Comparison of ENCODE assay signal across 8 mouse cellular contexts in the genomic region with DNA sequence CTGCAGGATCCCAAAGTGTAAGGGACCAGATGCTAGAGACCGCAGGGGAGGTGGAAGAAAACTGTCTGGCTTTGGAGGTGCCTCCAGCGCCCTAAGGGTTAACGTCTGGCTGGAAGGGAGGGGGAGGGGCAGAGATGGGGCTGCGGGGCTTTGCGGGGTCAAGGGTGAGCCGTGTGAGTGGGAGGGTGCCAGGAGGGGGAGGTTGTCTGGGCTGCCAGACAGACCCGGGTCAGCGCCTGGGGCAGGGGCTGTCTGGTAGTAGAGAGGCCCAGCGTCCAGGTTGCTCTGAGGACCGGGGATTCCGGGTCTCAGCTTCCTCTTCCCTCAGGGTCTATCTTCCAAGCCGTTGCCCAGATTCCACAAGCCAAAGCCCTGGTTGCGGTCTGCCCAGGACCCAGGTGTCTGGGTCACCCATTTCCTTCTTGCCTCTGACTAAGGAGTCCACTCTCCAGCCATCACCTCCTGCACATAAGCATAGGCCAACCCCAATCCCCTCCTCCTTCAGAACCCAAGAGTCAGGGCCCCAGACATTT. TPM values are rescaled to one million over a fixed set of nuclear protein-coding genes. Genes with fewer than 3 reads are reported as not detected.
A peak's percentile ranks its signal among the peaks of the same experiment; 100 is the strongest.
DNase-seq lines count a peak whose midpoint lies in the region; ATAC-seq lines count a peak whose summit lies in the region.

No protein-coding gene starts in this region.

- H3K9me3 ChIP-seq in forebrain, embryonic 16.5 days (ENCODE audit: control insufficient read depth, low read length), result no peaks in the 10 kb centered on the region
- no peaks in the 10 kb centered on the region for H3K9me3 ChIP-seq in hindbrain, embryonic 11.5 days (ENCODE audit: control insufficient read depth, low read length)

- peak; percentile 90 for DNase-seq in Muller cell, postnatal 12 days (ENCODE audit: inconsistent ontology term)
- peak; percentile 88 for DNase-seq in cerebellum, adult 11-12 months
- DNase-seq in hindbrain, embryonic 11.5 days (ENCODE audit: low spot score), result peak; percentile 90
- DNase-seq in left cerebral cortex, adult 8-10 months (ENCODE audit: low spot score in 2 of 2), result peak; percentile 34 to 50
- DNase-seq in right cerebral cortex, postnatal 14 days, result peak; percentile 65
- no peak for DNase-seq in spleen, adult 18-20 months

- peaks cover 34% of the 10 kb centered on the region for H3K4me1 ChIP-seq in forebrain, embryonic 16.5 days (replicated peaks; ENCODE audit: control insufficient read depth, insufficient read depth, low read length)
- H3K4me1 ChIP-seq in hindbrain, embryonic 11.5 days (replicated peaks; ENCODE audit: control insufficient read depth, insufficient read depth, low read length), result peaks cover 15% of the 10 kb centered on the region

- 0% methylated on average over 13 of the region's 13 CpGs for WGBS in forebrain, embryonic 16.5 days
- WGBS in hindbrain, embryonic 11.5 days, result 0% methylated on average over 12 of the region's 13 CpGs

- peaks cover 8% of the 10 kb centered on the region for H3K36me3 ChIP-seq in forebrain, embryonic 16.5 days (ENCODE audit: control insufficient read depth, insufficient read depth)
- H3K36me3 ChIP-seq in hindbrain, embryonic 11.5 days (ENCODE audit: control insufficient read depth, insufficient read depth, low read length), result peaks cover 8% of the 10 kb centered on the region; the same call in 1 of the 2 replicates

- peak overlapping the region; percentile 100 for H3K27ac ChIP-seq in forebrain, embryonic 16.5 days (ENCODE audit: low read length)
- peak overlapping the region; percentile 98 for H3K27ac ChIP-seq in hindbrain, embryonic 11.5 days (ENCODE audit: low read depth, low read length)

- H3K9ac ChIP-seq in forebrain, embryonic 16.5 days (replicated peaks; ENCODE audit: low read depth, low read length), result peak overlapping the region; percentile 100
- peak overlapping the region; percentile 92 for H3K9ac ChIP-seq in hindbrain, embryonic 11.5 days (ENCODE audit: low read depth, low read length)

- peak overlapping the region; percentile 97 for H3K4me3 ChIP-seq in forebrain, embryonic 16.5 days (replicated peaks; ENCODE audit: low read length)
- peak overlapping the region; percentile 56 for H3K4me3 ChIP-seq in hindbrain, embryonic 11.5 days (ENCODE audit: low read depth, low read length)

- no peaks in the 10 kb centered on the region for H3K27me3 ChIP-seq in forebrain, embryonic 16.5 days (replicated peaks; ENCODE audit: control insufficient read depth, insufficient read depth, low read length)
- no peaks in the 10 kb centered on the region for H3K27me3 ChIP-seq in hindbrain, embryonic 11.5 days (ENCODE audit: control insufficient read depth, insufficient read depth, low read length)

- peak; percentile 4 for ATAC-seq in forebrain, embryonic 16.5 days
- ATAC-seq in hindbrain, embryonic 11.5 days (ENCODE audit: low FRiP score), result peak; percentile 70
- peak; percentile 16; the same call in 1 of the 2 replicates for ATAC-seq in megakaryocyte, adult 5-6 weeks (ENCODE audit: poor library complexity, severe bottlenecking)

- H3K4me2 ChIP-seq in forebrain, embryonic 16.5 days (ENCODE audit: low read length), result peak overlapping the region; percentile 92
- peak overlapping the region; percentile 80 for H3K4me2 ChIP-seq in hindbrain, embryonic 11.5 days (replicated peaks; ENCODE audit: low read depth, low read length)

RNA-seq across cellular contexts. Expression of a gene that starts 0.8 kb away (rescaled TPM):
- 19.0 and 30.7 TPM in 2 replicates for polyA plus RNA-seq in forebrain, embryonic 16.5 days (2015; fragmentation: Nextera tagmentation; extraction: Ambion mirVana)
- polyA plus RNA-seq in hindbrain, embryonic 11.5 days (2014; fragmentation: Nextera tagmentation; extraction: Ambion mirVana), result 21.8 and 35.4 TPM in 2 replicates
- 10 to 100 TPM; 70.6 to 89.4 (median 76.6) TPM for total RNA-seq in left cerebral cortex, adult 8-10 months (2022)
- 7.5 and 10.1 TPM in 2 replicates for total RNA-seq in megakaryocyte, adult 5-6 weeks (2015)
- total RNA-seq in megakaryocyte, adult 5-6 weeks (2017), result 1.9 TPM in 1 of 2 replicates, not detected in the other

RNA-seq across cellular contexts. Expression of a gene that starts 27.3 kb away (rescaled TPM):
- 0.32 and 0.92 TPM in 2 replicates for polyA plus RNA-seq in forebrain, embryonic 16.5 days (2015; fragmentation: Nextera tagmentation; extraction: Ambion mirVana)
- 1.2 and 2.6 TPM in 2 replicates for polyA plus RNA-seq in hindbrain, embryonic 11.5 days (2014; fragmentation: Nextera tagmentation; extraction: Ambion mirVana)
- total RNA-seq in left cerebral cortex, adult 8-10 months (2022), result 1 to 10 TPM in 2 of 4 experiments, under 1 TPM in 2; 0.74 to 1.6 (median 1.00) TPM
- not detected in 2 replicates for total RNA-seq in megakaryocyte, adult 5-6 weeks (2015)
- total RNA-seq in megakaryocyte, adult 5-6 weeks (2017), result not detected in 2 replicates

RNA-seq across cellular contexts. Expression of a gene that starts 56.0 kb away (rescaled TPM):
- polyA plus RNA-seq in forebrain, embryonic 16.5 days (2015; fragmentation: Nextera tagmentation; extraction: Ambion mirVana), result not detected in 2 replicates
- 0.17 and 0.25 TPM in 2 replicates for polyA plus RNA-seq in hindbrain, embryonic 11.5 days (2014; fragmentation: Nextera tagmentation; extraction: Ambion mirVana)
- not detected for total RNA-seq in left cerebral cortex, adult 8-10 months (2022)
- 65.4 and 74.3 TPM in 2 replicates for total RNA-seq in megakaryocyte, adult 5-6 weeks (2015)
- total RNA-seq in megakaryocyte, adult 5-6 weeks (2017), result 53.9 and 57.5 TPM in 2 replicates

RNA-seq across cellular contexts. Expression of a gene that starts 59.9 kb away (rescaled TPM):
- not detected in 2 replicates for polyA plus RNA-seq in forebrain, embryonic 16.5 days (2015; fragmentation: Nextera tagmentation; extraction: Ambion mirVana)
- not detected in 2 replicates for polyA plus RNA-seq in hindbrain, embryonic 11.5 days (2014; fragmentation: Nextera tagmentation; extraction: Ambion mirVana)
- total RNA-seq in left cerebral cortex, adult 8-10 months (2022), result not detected
- total RNA-seq in megakaryocyte, adult 5-6 weeks (2015), result 335 and 343 TPM in 2 replicates
- total RNA-seq in megakaryocyte, adult 5-6 weeks (2017), result 80.8 and 91.0 TPM in 2 replicates

RNA-seq across cellular contexts. Expression of a gene that starts 59.9 kb away (rescaled TPM):
- not detected in 2 replicates for polyA plus RNA-seq in forebrain, embryonic 16.5 days (2015; fragmentation: Nextera tagmentation; extraction: Ambion mirVana)
- polyA plus RNA-seq in hindbrain, embryonic 11.5 days (2014; fragmentation: Nextera tagmentation; extraction: Ambion mirVana), result not detected in 2 replicates
- not detected for total RNA-seq in left cerebral cortex, adult 8-10 months (2022)
- not detected in 2 replicates for total RNA-seq in megakaryocyte, adult 5-6 weeks (2015)
- total RNA-seq in megakaryocyte, adult 5-6 weeks (2017), result not detected in 2 replicates

Comparison
In these comparisons a context has a peak if more than half of its experiments do, and no peak if none do; other contexts are left out.
1. DNase-seq: peak in Muller cell, postnatal 12 days (single experiment), cerebellum, adult 11-12 months (single experiment), hindbrain, embryonic 11.5 days (single experiment), left cerebral cortex, adult 8-10 months (2 of 2) and right cerebral cortex, postnatal 14 days (single experiment); none in spleen, adult 18-20 months (0 of 2).
2. ATAC-seq: peak in every context shown above with its lines; median percentile 70 in hindbrain, embryonic 11.5 days; 16 in megakaryocyte, adult 5-6 weeks; 4 in forebrain, embryonic 16.5 days.
3. RNA of a gene that starts 0.8 kb away (total RNA-seq): 70.6 to 89.4 TPM in left cerebral cortex, adult 8-10 months; 1.9 to 10.1 TPM in megakaryocyte, adult 5-6 weeks; every median in the first group is over 4 times any median in the second.
4. RNA of a gene that starts 56.0 kb away (total RNA-seq): 53.9 to 74.3 TPM in megakaryocyte, adult 5-6 weeks; not detected in left cerebral cortex, adult 8-10 months; every median in the first group is over 10 times any median in the second.